8 mouse cellular contexts compared by ENCODE assay signal in genomic region chr12:25240142-25240541, GRCm38 (mm10).
DNase-seq lines count a peak whose midpoint lies in the region; ATAC-seq and TF ChIP-seq lines count a peak whose summit lies in the region.

No protein-coding gene starts in this region.

- H3K9me3 ChIP-seq in lung, embryonic 14.5 days (ENCODE audit: low read depth, low read length): no peaks in the 10 kb centered on the region
- no peaks in the 10 kb centered on the region for H3K9me3 ChIP-seq in embryonic facial prominence, embryonic 14.5 days (ENCODE audit: control insufficient read depth, low read length)

- H3K27me3 ChIP-seq in lung, embryonic 14.5 days (ENCODE audit: insufficient read depth, low read length): no peaks in the 10 kb centered on the region
- H3K27me3 ChIP-seq in embryonic facial prominence, embryonic 14.5 days (replicated peaks; ENCODE audit: control insufficient read depth, insufficient read depth, low read length): no peaks in the 10 kb centered on the region

- peak overlapping the region; percentile 13; the same call in 1 of the 2 replicates for H3K9ac ChIP-seq in lung, embryonic 14.5 days
- H3K9ac ChIP-seq in embryonic facial prominence, embryonic 14.5 days (ENCODE audit: low read depth, low read length): no peak overlapping the region

- no peak for DNase-seq in cerebellum, adult 8-10 months
- peak; percentile 26 for DNase-seq in lung, embryonic 14.5 days
- no peak for DNase-seq in lung, postnatal 36 days
- DNase-seq in embryonic facial prominence, embryonic 14.5 days (ENCODE audit: low spot score): peak; percentile 46
- peak; percentile 19 for DNase-seq in lung, postnatal 25 days (ENCODE audit: low spot score)
- DNase-seq in urinary bladder, adult 2 months (ENCODE audit: low spot score): no peak
- no peak for DNase-seq in urinary bladder, postnatal 4 days (ENCODE audit: low spot score in 2 of 2)

- peak; percentile 54; the same call in 1 of the 2 replicates for ATAC-seq in cerebellum, adult (ENCODE audit: insufficient number of reproducible peaks, low FRiP score, low TSS enrichment)
- ATAC-seq in lung, embryonic 14.5 days (ENCODE audit: insufficient read depth): no peak
- ATAC-seq in embryonic facial prominence, embryonic 14.5 days (ENCODE audit: low read depth): peak; percentile 33; the same call in 1 of the 2 replicates

- H3K4me1 ChIP-seq in lung, embryonic 14.5 days (ENCODE audit: insufficient read depth): peaks cover 7% of the 10 kb centered on the region; the same call in 1 of the 2 replicates
- peaks cover 13% of the 10 kb centered on the region for H3K4me1 ChIP-seq in embryonic facial prominence, embryonic 14.5 days (ENCODE audit: control insufficient read depth, insufficient read depth, low read length)

- no peak overlapping the region for H3K4me2 ChIP-seq in lung, embryonic 14.5 days
- no peak overlapping the region for H3K4me2 ChIP-seq in embryonic facial prominence, embryonic 14.5 days (ENCODE audit: low read depth, low read length)

- whole genome bisulfite sequencing in lung, embryonic 14.5 days: 37% methylated on average over 12 of the region's 12 CpGs
- 51% methylated on average over 12 of the region's 12 CpGs for WGBS in embryonic facial prominence, embryonic 14.5 days

- no peak overlapping the region for H3K4me3 ChIP-seq in lung, embryonic 14.5 days (ENCODE audit: low read depth, low read length)
- H3K4me3 ChIP-seq in embryonic facial prominence, embryonic 14.5 days (ENCODE audit: low read depth, low read length): no peak overlapping the region

- no peak overlapping the region for H3K27ac ChIP-seq in lung, embryonic 14.5 days (ENCODE audit: low read depth)
- H3K27ac ChIP-seq in embryonic facial prominence, embryonic 14.5 days (replicated peaks; ENCODE audit: low read depth, low read length): no peak overlapping the region

- no peaks in the 10 kb centered on the region for H3K36me3 ChIP-seq in lung, embryonic 14.5 days (ENCODE audit: insufficient read depth)
- no peaks in the 10 kb centered on the region for H3K36me3 ChIP-seq in embryonic facial prominence, embryonic 14.5 days (ENCODE audit: control insufficient read depth, insufficient read depth, low read length)

- no peak for TF ChIP-seq CTCF in lung, embryonic 14.5 days (IDR thresholded peaks at IDR 0.05; ENCODE audit: low read depth)

Comparison
In these comparisons a context has a peak if more than half of its experiments do, and no peak if none do; other contexts are left out.
1. DNase-seq: peak in lung, embryonic 14.5 days (single experiment), embryonic facial prominence, embryonic 14.5 days (single experiment) and lung, postnatal 25 days (single experiment); none in cerebellum, adult 8-10 months (single experiment), lung, postnatal 36 days (single experiment), urinary bladder, adult 2 months (single experiment) and urinary bladder, postnatal 4 days (0 of 2).